Mouse (Mus musculus) hindbrain, embryonic 16.5 days (tissue): ENCODE measurements around the gene Akap13. TPM values are rescaled to one million over a fixed set of nuclear protein-coding genes. Genes with fewer than 3 reads are reported as not detected.

ENCODE experiments used
- ATAC-seq: fragments of 200-750 bp; cut with Nextera tagmentation; 2 replicates; pipeline ENCODE4 v1.8.0; 2017; ENCODE audit warnings: moderate TSS enrichment, moderate library complexity
- H3K27ac ChIP-seq: fragments of 300-500 bp; sonication (generic); 2 replicates; pipeline ENCODE4 v1.5.1; 2014; ENCODE audit warnings: low read depth, mild to moderate bottlenecking, control low read depth, low read length, moderate library complexity
- H3K27me3 ChIP-seq: fragments of 300-500 bp; sonication (generic); replicated peaks from 2 replicates; pipeline ENCODE4 v1.6.1; 2014; ENCODE audit warnings: low read length; ENCODE audit not compliant: control insufficient read depth, insufficient read depth
- H3K36me3 ChIP-seq: fragments of 300-500 bp; sonication (generic); 2 replicates; pipeline ENCODE4 v1.6.1; 2014; ENCODE audit warnings: mild to moderate bottlenecking, low read length, moderate library complexity, mixed read lengths; ENCODE audit not compliant: control insufficient read depth, insufficient read depth
- H3K4me1 ChIP-seq: fragments of 300-500 bp; sonication (generic); 2 replicates; pipeline ENCODE4 v1.6.1; 2014; ENCODE audit warnings: low read depth, low read length; ENCODE audit not compliant: control insufficient read depth, insufficient read depth
- H3K4me2 ChIP-seq: fragments of 300-500 bp; sonication (generic); 2 replicates; pipeline ENCODE4 v1.6.1; 2014; ENCODE audit warnings: mild to moderate bottlenecking, low read length, control low read depth, moderate library complexity
- H3K4me3 ChIP-seq: fragments of 300-500 bp; sonication (generic); 2 replicates; pipeline ENCODE4 v1.5.1; 2014; ENCODE audit warnings: mild to moderate bottlenecking, low read length, control low read depth, moderate library complexity
- H3K9ac ChIP-seq: fragments of 300-500 bp; sonication (generic); 2 replicates; pipeline ENCODE4 v1.6.1; 2014; ENCODE audit warnings: low read depth, mild to moderate bottlenecking, control low read depth, low read length, moderate library complexity
- H3K9me3 ChIP-seq: fragments of 300-500 bp; sonication (generic); 2 replicates; pipeline ENCODE4 v1.6.1; 2014; ENCODE audit warnings: mild to moderate bottlenecking, low read length, moderate library complexity; ENCODE audit not compliant: control insufficient read depth
- WGBS: fragments of 180-500 bp; shearing (Covaris S2); extraction: QIAGEN DNeasy Blood & Tissue Kit; methylation state at CpG from one replicate; pipeline ENCODE4 v1.1.7; 2014; 5-methylcytosine and 5-hydroxymethylcytosine counted together
- microRNA-seq: library from miRNA; unstranded; fragments of <30 nt; microRNA quantifications from one replicate; pipeline ENCODE4, GENCODE M21; 2017
- polyA plus RNA-seq: library from polyadenylated mRNA; unstranded; fragments of >200 nt; fragmentation: Nextera tagmentation; extraction: Ambion mirVana; gene quantifications from 2 replicates; pipeline ENCODE4 v1.2.1, GENCODE M21; 2015

Gene Akap13
- polyA plus RNA-seq, 1 experiment from 2014 or later = 13.0 TPM

DNA sequence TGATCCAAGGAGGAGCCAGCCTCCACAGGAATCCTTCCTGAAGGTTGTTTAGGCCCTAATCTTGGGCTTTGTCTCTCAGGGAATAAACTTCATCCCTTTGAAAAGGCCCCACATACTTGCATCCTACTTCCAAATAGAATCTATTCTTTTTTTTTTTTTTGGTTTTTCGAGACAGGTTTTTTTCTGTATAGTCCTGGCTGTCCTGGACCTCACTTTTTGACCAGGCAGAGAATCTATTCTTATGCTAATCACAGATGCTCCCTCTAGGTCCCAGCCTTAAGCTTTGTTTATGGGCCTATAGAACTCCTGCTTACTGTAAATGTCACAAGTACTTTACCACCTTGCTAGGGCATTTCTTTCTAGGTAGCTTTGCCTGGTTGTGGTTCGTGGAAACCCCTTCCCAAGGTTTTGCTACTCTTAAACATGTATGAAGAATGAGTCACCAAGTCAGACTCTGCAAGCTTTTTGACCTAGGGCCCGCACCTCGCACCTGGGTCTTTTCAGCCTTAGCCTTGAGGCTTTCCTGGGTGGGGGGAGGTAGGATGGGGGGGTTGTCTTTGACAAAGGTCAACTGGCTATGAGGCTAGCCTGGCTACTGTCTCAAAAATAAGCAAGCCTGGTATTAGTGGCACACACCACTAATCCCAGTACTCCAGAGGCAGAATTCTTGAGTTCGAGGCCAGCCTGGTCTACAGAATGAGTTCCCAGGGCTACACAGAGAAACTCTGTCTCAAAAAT lies 346.5 kb downstream of the Akap13 start:
- Histone ChIP-seq H3K4me1 (no peaks in the 10 kb centered on the region), H3K9ac (no peak overlapping the region), H3K4me2 (no peak overlapping the region), H3K27me3 (no peaks in the 10 kb centered on the region), H3K4me3 (no peak overlapping the region), H3K36me3 (no peaks in the 10 kb centered on the region), H3K27ac (no peak overlapping the region), H3K9me3 (no peaks in the 10 kb centered on the region)
- WGBS = 91% methylated on average over 5 of the region's 5 CpGs
- no peak for ATAC-seq

DNA sequence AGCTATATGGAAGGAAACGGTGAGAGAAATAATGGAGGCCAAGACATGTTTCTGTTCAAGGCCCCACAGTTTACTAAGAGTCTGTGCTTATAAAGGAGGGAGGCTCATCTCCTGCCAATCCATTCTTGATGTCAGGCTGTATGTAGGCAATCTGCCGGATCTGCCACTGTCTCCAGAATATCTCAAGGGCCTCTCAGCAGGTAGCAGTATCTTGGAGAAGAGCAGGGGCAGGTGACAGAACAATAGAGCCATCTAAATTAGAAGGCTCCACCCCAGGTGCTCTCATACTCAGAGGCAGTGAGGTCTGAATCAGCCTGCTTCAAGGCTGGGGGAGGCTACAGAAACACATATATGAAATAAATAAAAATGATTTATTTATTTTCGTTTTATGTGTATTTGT lies 347.6 kb downstream of the Akap13 start:
- ATAC-seq = no peak
- H3K4me3 ChIP-seq = no peak overlapping the region
- no peak overlapping the region for H3K27ac ChIP-seq
- H3K9ac ChIP-seq = no peak overlapping the region
- H3K4me1 ChIP-seq = no peaks in the 10 kb centered on the region
- H3K36me3 ChIP-seq = no peaks in the 10 kb centered on the region
- WGBS = 75% methylated on average over 3 of the region's 3 CpGs
- H3K4me2 ChIP-seq = no peak overlapping the region
- H3K9me3 ChIP-seq = no peaks in the 10 kb centered on the region
- H3K27me3 ChIP-seq = no peaks in the 10 kb centered on the region

Small RNA genes lying within 50 kb of the gene (microRNA-seq; reads per million reads assigned to microRNA genes)
- gene Gm23251 = not detected

Other genes with a start within 250 kb of the Akap13 start
- 20.4 and 23.5 TPM in 2 replicates for gene Sv2b, start 146.3 kb upstream of the Akap13 start, polyA plus RNA-seq